Mouse (Mus musculus): ENCODE data around the gene Clstn3.
"Not testable (repeated sequence)": the region's sequence is repeated elsewhere in the genome, so short reads cannot be mapped to it uniquely, and the experiment has no call there.

The Clstn3 gene

DNA sequence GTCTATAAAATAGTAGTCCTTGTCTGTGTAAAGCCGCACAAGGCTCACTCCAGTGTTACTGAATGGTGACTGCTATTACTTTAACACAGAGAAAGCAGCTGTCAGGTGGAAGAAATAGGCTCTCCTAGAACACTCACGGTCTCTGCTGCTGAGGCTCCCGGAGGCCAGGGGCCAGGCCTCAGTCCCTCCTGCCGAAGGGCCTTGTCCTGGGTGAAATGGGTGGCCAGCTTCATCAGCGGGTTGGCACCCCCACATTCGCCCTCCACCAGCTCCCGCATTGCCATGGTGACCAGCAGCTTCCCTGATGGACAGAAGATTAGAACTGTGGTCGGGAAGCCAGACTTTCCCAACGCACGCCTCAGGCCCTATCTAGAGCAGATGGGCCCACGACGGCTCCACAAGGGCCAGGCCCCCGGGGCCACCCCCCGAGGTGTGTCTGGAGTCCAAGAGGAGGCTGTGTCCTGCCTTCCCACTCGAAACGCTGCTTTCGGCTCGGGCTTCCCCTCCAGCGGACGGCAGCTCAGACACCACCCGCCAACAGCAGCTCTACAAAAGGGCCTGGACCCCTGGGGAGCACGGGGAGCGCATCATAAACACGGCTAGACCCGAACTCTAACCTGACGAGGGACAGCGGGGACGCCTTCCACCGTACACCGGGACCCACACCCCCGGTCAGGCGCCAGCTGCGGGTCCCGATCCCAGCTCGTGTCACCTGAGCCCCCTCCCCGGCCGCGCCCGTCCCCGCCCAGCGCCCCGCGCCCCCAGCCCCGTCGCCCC is 50.3 kb downstream of the Clstn3 start:
- peak; percentile 30 to 45 for DNase-seq (ENCODE audit: low spot score in 2 of 2)

DNA sequence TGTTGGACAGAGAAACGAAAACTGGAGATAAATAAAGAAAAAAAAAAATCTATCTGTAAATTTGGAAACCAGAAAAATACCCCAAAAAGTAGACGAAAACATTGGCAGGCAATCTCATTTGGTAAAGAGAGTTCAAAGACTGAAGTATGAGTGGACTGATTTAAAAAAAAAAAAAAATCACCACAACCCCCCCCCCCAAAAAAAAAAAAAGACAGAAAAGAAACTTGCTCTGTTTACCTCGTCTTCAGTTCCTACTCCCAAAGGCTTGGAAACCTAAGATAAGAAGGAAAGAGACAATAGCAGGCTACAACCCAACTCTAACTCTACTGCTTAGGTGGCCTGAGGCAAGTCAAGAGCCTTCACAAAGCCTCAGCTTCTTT is 50.8 kb downstream of the Clstn3 start:
- DNase-seq (ENCODE audit: low spot score in 2 of 2): no peak

DNA sequence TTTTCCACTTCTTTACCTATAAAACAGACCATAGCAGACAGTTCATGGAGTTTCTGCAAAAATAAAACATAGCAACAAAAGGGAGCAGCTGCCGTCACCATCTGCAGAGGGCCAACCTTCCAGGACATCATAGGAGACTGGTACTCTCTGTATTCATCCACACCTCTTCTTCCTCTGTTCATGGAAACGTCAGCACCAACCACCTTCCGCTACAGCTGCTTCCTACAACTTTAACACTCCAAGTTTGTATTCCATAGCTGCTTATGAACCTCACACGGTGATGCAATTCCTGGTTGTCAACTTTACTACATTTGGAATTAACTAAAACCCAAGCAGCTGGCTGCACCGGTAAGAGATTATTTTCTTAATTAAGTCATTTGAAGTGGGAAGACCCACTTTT is 56.2 kb downstream of the Clstn3 start:
- DNase-seq (ENCODE audit: low spot score in 2 of 2): no peak

DNA sequence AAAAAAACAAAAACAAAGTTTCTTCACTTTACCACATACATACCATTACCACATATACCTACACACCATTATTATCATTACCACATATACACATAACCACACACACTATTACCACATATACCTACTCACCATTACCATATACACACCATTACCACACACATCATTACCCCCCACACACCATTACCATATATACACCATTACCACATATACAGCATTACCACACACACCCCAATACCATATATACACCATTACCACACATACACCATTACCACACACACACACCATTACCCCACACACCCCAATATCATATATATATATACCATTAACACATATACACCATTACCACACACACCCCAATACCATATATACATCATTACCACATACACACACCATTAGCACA is 57.4 kb downstream of the Clstn3 start:
- no peak for DNase-seq (ENCODE audit: low spot score in 2 of 2)

DNA sequence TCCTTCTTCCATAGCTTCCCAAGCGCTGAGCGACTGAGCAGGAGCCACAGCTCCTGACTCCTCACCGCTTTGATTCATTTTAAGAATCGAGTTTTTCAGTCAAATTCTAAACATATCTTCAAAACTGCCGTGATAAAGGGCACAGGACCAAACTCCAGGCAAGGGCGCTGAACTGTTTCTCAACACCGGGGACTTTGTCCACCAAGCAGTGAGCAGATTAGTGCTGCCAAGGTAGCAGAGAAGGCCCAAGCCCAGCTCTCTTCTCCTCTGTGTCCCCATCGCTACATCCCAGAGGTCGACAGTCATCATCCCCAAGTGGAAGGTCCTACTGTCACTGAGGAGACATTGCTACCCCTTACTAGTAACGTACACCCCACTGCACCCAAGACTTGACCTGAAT is 58.3 kb downstream of the Clstn3 start:
- no peak for DNase-seq (ENCODE audit: low spot score in 2 of 2)

DNA sequence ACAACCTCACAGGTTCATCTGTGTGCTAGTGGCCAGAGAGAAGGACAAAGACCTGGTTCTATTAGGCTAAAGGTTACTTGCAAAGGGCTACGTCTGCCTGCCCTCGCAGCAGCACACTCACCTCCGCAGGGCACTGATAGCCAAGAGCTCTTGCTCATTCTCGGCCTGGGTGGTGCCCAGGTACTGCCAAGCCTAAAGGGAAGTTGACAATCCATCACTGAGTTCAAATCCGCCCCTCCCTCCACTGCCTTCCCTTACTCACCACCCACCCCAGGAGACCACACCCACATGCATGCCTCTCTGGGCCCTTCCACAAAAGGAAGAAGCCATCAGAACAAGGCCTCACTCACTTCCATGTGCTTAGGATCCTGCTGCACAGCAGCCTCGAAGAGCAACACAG is 64.9 kb downstream of the Clstn3 start:
- DNase-seq (ENCODE audit: low spot score in 2 of 2): no peak

DNA sequence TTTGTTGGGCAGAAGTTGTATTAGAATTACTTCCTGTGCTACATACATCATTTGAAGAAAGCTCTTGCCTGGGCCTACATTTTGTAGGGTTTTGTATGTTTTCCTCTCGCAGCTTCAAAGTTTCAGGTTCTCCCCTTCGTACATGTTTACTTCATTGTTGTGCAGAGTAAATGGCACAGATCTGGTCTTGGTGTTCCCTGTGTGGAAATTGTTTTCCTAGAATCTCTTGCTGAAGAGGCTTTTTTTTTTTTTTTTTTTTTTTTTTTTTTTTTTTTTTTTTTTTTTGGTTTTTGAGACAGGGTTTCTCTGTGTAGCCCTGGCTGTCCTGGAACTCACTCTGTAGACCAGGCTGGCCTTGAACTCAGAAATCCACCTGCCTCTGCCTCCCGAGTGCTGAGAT is 69.6 kb downstream of the Clstn3 start:
- DNase-seq (ENCODE audit: low spot score in 2 of 2): not testable (repeated sequence)
